Mouse (Mus musculus) c-Kit-positive CD71-negative TER-119-negative erythroid progenitor cells, embryonic 14.5 days (primary cell): ENCODE results near the gene Gm47841.

Source experiments
- DNase-seq: peaks from one replicate; pipeline ENCODE4 v3.0.0-alpha.2; 2013; ENCODE audit warnings: low read depth

Gm47841 gene

DNA sequence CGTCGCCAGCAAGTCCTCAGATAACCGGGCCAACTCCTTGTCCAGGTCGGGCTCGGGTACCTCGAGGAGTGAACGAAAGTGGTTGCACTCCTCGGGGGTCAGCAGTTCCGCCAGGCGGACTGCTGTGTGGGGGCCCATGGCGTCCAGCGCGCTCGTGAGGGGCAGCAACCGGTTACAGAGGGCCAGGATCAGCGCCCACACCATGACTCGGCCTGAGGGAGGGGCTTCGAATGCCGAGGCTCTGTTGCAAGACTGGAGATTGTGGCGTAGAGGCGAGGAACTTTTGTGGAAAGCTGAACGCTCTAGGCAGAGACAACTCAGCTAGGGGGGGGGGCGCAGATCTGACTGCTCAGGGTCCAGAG lies at the start of gene Gm47841:
Gene Gm47841, minus strand, starts transcription at position 204 of the 362 bp plus-strand sequence.
- no peak for DNase-seq

DNA sequence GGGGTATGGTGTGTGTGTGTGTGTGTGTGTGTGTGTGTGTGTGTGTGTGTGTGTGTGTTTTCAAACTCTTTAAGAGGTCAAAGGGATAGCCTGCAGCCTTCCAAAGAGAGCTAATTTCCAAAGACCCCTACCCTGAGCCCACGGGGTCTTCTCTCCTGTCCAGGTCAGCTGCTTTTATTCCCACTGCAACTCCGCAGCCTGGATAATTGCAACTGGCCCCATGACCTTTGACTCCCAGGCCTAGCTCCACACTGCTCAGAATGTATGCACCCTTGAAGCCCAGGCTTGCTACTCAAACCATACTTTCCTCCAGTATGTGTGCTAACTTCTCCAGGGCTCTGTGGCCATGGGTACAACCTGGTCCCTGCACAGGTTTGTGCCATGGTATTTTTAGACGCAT lies 48.2 kb upstream of the Gm47841 start:
- DNase-seq = no peak

DNA sequence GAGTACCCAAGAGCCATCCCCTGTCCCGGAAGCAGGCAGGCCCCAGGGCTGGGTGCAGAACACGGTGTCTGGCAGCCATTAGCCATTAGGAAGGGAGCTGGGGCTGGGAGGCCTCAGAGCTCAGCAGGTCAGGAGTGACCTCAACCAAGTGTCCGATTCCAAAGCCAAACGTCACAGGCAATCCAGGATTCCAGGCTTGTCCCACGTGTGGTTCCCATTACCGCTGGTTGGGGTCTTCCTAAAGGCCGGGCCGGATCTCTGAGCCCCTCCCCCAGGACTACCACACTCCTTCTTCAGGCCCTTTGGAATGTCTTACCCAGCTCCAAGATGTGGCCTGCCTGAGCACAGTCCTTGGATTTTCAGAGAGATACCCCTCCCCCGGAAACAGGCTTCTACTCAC lies 47.8 kb upstream of the Gm47841 start:
- no peak for DNase-seq

DNA sequence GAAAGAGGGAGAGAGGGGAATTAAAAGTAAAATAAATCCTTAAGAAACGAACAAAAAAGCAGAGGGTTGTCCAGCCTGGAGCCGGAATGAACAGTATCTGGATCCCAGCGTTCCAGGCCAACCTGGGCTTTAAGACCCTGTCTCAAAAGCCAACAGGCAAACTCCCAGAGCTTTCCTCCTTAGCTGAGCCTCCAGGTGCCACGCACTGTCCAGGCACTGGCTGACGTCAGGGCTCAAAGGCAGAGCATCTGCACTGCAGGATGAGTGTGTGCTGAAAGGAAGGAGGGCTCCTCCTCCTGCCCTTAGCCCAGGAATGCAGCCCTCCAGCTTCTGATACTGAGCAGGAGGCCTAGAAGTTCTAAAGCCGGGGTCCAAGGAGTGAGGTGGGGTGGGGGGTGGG lies 46.8 kb upstream of the Gm47841 start:
- no peak for DNase-seq

DNA sequence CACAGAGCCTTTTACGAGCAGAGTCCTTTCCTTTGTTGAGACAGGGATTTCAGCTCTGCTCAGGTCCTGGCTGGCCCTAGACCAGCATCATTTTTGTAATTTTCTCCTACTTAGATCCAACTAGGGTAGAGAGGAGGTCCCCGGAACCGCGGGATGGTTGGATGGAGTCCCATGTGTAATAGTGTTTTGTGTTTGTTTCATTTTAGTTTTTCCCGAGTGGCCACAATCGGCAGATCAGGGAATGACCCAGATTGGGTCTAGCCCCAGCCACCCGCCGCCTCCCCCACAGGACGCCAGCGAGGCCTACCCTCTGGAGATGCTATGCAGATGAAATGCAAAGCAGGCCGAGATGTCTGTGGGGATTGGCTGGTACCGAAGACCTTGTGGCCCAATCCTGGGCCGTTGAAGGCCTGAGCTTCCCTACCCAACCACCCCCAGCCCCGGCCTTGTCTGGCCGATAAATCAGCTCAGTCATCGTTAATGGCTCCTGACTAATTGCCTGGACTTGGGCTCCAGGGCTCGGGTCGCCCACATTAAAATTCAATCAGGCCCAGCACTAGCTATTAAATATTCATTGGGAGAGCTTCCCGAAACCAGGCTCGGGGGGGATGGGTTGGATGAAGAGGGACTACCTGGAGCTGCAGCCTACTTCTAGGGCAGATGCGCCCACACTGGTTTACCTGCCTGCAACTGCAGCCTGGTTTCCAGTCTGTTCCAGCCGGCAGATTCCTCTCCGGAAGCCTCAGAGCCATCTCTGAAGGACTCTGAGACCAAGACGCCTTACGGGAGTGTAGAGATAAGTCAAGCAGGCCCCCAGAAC lies 45.8 kb upstream of the Gm47841 start:
- DNase-seq = no peak

DNA sequence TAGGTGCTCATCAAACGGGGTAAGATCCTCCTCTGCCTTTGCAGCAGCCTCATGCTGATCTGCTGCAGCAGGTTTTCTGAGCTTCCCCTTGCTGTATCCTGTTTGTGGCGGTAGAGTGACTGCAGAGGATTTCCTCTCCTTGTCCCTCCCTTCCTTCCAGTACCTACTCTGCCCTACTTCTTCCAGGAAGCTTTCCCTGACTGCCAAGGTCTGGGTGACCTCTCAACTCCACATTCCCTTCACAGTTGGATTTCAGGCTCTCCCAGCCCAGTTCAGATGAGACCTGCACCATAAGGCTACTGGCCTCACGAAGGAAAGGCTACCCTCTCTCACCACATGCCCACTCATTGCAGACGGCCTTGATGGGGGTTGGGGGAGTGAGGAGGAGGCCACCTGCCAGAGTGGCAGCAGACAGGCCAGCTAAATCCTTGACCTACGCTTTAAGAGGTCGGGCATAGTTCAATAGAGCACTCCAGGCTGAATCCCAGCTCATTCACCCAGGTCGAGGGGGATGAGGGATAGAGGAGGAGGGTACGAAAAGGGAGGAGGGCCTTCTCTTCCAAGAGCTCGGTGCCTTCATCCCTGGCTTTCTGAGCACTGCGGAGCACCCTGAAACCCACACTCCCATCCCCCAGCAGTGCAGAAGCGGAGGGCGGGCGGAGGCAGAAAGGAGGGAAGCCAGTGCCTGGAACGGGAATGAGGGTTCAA lies 45.1 kb upstream of the Gm47841 start:
- no peak for DNase-seq

DNA sequence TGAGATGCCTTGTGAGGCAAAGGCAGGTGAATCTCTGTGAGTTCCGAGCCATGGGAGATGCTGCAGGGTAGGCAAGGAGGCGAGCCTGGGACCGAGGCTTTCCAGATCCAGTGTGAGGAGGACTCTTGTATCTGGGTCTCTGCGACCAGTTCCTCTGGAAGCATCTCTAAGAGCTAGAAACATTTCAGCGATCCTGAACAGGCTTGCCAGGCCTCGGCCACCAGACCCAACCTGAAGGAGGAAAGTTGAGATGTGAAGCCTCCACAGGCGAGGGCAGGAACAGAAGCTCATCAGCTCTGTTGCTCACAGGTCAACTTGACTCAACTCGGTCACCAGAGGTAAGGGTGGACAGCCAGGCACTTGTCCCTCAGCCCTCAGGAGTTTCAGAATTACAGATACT lies 44.4 kb upstream of the Gm47841 start:
- no peak for DNase-seq

DNA sequence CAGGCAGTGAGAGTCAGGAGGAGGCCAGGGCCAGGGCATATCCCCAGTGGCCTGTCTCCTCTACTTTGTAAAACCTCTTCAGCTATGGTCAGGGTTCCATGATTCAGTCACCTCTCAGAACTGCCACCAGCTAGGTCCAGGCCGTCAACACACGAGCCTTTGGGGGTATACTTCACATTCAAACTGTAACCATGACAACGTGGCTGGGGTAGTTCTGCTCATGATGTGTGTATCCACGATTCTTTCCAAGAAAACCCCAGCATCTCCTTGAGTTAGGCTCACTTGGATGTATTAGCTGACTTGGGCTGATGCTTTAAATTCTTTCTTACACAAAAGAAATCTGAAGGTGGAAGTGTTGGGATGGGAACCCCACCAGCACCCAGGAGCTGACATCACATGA lies 41.1 kb upstream of the Gm47841 start:
- no peak for DNase-seq

DNA sequence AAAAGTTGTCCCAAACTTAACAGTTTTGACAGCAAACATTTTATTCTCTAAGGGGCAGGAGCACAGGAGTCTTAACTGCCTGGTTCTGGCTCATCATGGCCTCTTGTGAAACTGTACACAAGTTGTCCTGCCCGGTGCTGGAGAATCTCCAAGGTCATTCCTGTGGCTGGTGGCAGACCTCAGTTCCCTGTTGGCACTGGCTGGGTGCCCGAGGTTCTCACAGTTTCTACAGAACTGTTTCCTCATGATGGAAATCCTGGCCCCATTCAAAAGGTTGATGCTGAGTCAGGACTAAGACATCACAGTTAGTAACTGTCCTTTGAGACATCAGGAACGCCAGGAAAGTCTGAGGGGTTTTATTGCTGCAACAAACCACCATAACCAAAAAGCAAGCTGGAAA lies 39.8 kb upstream of the Gm47841 start:
- no peak for DNase-seq

DNA sequence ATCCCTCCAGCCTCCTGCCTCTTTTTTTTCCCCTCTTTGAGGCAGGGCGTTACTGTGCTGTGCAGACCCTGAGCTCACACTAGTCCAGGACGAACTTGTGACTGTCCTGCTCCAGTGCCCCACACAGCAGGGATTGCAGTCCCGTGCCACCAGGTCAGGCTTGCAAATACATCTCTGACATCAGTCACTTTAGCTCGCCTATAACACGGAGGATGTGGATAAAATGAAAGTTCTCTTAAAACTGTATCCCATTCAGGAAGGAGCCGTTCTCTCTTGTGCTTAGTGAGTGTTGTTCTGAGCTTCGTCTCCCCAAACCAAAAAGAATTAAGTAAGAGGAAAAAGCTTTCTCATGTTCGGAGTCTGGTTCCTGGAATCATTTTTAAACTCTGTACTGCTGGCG lies 39.3 kb upstream of the Gm47841 start:
- DNase-seq = no peak

DNA sequence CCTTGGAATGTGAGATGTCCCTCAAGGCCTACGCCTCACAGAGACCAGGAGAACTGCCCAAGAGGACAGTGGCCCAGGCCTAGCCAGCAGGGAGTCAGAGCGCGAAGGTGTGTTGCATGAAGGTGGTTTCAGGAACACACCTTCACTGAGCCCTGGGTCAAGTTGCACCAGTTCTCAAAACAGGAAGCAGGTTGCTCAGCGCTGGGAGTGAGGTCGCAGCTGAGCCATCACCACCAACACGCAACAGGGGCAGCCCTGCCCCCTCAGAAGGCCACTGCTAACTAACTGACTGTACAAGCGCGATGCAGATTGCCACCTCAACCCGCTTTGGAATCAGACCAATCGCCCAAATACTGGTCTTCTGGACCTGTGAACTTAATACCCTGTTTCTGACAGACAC lies 37.3 kb upstream of the Gm47841 start:
- no peak for DNase-seq

DNA sequence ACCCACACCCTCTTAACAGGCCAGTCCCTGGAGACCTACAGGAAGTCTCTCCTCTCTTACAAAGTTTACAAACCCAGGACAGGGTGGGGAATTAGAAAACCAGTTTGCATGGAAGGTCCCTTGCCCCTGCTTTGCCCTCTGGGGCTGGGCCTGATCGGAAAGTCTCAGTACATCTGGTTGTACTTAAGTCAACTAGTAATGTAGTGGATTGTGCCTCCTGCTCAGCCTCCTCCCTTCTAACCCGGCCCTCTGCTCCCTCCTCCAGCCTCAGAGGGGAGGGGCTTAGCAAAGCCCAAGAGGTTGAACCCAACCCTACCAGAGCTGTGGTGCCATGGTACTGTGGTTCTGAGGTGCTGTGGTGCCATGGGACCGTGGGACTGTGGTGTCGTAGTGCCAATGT lies 35.0 kb upstream of the Gm47841 start:
- DNase-seq = no peak

DNA sequence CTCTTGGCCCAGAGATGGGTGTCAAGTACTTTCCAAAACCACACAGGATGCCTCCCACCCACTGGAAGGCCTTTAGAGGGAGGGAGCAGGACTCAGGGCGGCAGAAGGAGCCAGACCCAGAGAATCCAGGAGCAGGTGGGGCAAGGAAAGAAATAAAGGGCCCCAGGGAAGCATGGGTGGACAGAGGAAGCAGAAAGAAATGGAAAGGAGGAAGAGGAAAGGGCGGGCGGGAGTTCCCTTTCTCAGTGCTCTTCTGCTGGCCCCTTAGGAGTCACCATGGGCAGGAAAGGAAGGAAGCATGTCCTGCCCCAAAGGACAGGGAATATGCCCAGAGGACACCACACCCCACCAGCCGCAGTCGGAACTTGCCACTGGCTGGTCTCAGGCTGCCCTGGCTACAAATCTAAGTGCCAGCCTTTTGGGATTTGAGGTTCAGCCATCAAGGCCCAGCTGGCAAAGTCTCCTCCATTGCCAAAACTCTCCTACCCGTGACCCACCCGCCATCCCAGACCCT lies 33.9 kb upstream of the Gm47841 start:
- DNase-seq = no peak

DNA sequence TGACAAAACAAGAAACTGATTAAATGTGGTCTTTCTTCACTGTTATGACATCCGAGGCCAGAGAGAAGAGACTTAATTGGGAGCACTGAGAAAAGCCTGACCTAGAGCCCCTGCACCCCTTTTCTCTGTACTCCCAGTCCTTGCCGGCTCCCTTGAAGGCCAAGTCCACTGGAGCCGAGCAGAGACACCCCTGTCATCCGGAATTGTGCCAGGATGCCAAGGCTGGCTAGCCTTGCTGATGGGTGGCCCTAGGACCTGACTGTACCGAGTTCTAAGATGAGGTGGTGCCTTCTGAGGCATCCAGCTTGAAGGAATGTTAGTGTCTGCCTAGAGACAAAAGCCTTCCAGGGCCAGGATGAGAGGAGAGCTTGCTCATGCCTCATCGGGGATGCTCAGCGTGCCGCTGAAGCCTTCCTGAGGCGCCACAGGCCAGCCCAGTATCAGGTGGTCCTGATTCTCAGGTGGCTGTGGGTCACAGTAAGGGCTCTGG lies 32.9 kb upstream of the Gm47841 start:
- DNase-seq = no peak

DNA sequence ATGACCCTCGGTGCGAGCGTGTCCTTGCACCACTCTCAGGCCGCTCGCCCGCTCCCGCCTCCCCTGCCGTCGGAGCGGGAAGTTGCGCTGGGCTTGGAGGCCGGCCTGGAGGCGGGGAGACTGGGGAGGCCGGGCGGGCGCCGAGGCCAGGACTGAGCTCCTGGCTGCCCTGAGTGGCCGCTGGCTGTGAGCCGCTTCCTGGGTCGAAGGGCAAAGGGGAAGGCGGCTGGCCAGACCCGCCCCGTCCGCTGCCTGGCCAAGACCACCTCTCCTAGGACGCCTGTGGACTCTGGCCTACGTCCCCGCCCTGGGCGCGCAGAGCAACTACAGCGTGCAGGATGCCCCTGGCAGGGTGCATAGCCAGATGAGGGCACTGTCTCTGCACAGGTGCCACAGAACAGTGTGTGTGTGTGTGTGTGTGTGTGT lies 31.5 kb upstream of the Gm47841 start:
- no peak for DNase-seq

DNA sequence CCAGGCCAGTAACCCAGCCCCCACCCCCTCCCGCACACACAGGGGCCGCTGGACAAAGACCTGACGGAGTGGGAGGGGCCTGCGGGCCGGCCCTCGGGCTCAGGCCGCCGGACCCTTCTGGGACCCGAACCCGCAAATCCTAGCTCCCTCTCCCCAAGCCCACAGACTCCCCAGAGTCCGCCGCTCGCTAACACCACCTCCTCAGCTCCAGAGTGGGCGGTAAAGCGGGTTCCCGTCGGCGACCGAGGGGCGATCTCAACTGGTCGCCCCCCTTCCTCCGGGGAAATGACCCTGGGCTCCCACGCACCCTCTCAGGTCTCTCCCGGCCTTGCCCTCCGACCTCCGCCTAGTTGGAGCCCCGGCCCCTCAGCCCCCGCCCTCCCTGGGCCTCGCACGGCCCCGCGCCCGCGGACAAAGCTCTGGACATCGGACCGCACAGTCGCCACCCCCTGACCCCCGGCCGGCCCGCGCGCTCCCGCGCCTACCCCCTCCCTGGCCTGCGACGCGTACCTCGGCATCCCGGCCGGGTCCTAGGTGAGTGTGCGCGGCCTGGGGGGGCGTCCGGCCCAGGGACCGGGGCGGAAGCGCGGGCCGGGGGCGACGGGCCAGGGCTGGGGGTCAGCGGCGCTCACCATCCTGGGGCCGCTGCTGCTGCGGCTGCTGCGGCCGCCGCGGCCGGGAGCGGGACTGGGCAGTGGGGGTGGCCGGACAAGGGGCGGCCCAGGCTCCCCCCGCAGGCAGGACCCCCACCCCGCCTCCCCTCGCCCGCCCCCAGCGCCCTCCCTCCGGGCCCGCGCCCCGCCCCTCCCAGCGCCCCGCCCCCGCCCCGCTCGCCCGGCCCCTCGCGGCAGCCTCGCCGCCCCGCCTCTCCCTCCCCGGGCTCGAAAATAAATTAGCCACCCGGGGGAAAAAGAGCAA lies 30.9 kb upstream of the Gm47841 start, which contains the start of gene Fignl2:
Gene Fignl2, minus strand, starts transcription at position 755 of the 918 bp plus-strand sequence.
- DNase-seq = no peak

DNA sequence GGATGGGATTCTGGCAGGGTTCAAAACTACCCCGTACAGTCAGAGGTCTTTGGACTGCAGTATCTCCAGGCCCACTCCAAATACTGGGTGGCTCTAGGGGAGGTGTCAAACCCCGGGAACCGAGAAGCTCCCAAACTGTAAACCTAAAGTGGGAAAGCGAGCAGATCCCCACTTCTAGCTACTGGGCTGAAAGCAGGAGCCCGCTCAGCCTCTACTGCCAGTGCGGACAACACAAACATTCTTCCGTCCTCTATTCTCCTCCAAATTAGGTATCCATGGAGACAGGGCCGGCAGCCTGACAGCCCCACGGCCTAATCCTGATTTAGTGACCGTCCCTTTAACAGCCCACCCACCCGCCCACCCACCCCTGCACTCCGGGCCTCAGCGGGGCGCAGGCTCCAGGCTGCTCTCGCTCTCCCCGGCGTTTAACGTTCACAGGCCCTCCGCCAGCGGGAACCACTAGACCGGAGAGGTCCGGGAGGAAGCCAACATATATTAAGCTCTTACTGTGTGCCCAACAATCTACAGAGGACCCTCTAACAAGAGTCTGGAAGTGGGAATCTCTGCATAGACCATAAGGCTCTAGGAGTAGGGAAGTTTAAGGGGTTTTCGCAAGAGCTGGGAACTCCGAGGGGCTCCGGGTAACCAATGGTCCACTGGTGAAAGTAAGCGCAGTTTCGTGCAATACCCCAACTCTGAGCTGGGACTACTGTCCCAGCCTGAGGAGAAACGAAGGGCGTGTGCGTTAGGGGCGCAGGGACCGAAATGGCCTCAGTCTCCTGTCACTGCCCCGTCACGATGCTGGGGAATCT lies 30.0 kb upstream of the Gm47841 start:
- DNase-seq = no peak

DNA sequence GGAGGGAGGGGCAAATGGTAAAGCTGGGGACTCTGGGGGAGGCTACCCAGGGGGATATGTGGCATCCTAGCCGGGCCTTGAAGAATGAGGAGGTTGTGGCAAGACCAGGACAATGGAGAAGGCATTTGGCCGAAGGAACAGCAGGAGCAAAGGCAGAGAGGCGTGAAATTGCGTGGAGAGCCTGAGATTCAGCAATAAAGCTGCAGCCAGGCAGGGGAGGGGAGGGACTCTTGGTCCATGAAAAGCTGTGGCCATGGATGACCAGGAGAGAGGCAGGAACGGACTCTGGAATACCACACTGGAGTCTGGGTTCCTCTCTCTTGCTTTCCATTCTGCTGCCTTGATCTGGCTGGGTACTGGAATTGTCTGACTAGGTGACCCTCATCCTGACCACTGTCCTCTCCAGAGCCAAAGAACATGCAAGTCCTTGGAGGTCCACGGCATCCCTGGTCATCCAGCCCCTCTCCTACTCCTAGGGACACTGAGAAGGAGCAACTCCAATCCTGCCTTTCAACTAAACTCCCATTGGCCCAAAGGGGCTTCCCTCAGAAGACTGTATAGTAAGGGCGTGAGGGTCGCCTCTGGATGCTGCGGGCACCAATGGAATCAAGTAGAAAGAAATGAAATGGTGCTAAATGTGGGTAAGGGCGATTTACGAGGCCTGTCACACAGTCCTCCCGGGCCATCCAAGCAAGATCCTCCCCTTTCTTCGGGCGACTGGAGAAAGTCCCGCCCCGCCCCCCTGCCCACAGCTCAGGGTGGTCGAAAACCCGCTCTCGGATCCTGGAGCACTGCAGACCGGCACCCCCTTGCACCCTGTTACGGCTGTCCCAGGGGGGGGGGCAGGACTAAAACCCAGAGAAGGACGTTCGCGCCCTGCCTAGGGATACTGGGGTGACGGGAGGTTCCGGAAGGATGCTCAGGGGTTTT lies 29.1 kb upstream of the Gm47841 start:
- no peak for DNase-seq

DNA sequence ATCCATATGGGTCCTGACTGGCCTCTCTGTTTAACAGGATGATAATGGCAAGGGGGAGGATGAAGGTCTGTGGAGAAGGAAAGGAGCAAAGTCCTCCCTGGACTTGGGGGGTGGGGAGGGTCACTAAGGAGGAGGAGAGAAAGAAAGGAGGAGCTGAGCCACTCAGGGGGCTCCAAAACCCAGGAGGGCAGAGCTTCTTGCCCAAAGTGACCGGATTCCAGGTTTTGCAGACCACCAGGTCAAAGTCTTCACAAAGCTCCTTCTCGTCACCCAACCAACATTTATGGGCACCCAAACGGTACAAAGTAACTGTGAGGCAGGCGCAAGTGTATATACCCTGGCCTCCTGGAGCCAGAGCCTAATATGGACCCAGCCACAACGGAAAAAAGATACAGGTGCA lies 28.5 kb upstream of the Gm47841 start:
- no peak for DNase-seq

DNA sequence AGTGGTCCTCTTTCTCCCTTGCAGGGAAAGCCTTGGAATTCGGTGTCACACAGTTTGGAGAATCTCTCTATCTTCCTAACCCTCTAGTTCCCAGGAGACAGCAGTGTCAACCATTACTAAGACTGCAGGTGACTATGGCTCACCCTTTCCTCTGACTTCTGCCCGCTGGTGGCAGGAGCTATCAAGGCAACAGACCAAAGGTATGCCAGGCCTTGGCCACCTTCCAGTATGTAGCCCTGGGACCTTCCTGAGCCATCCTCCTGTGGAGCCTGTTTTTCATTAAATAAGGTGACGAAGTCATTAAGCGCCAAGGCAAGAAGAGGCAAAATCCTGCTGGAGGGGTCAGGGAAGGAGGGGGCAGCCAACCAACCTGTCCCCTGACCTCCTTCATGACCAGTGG lies 28.0 kb upstream of the Gm47841 start:
- no peak for DNase-seq
